Mouse (Mus musculus): ENCODE data around the gene Fam57a.
A peak's percentile ranks its signal among the peaks of the same experiment; 100 is the strongest.

The Fam57a gene

GRCm38 (mm10) chr11:76246439-76246838 is 67.0 kb downstream of the Fam57a start:
- no peak for DNase-seq (ENCODE audit: low spot score)

- no peak for DNase-seq (ENCODE audit: low spot score)
Measured at GRCm38 (mm10) chr11:76247239-76247638, 67.8 kb downstream of the Fam57a start.

GRCm38 (mm10) chr11:76252036-76252435 is 72.6 kb downstream of the Fam57a start:
- DNase-seq (ENCODE audit: low spot score): no peak

GRCm38 (mm10) chr11:76253145-76253917 is 73.9 kb downstream of the Fam57a start:
- DNase-seq (ENCODE audit: low spot score): peak; percentile 69

GRCm38 (mm10) chr11:76253918-76254264 is 74.4 kb downstream of the Fam57a start:
- no peak for DNase-seq (ENCODE audit: low spot score)

- DNase-seq (ENCODE audit: low spot score): no peak
Measured at GRCm38 (mm10) chr11:76255431-76256001, 76.0 kb downstream of the Fam57a start.

- DNase-seq (ENCODE audit: low spot score): no peak
Measured at GRCm38 (mm10) chr11:76256129-76256528, 76.7 kb downstream of the Fam57a start.

GRCm38 (mm10) chr11:76257386-76257785 is 77.9 kb downstream of the Fam57a start:
- no peak for DNase-seq (ENCODE audit: low spot score)

GRCm38 (mm10) chr11:76258511-76258910 is 79.0 kb downstream of the Fam57a start:
- no peak for DNase-seq (ENCODE audit: low spot score)

- DNase-seq (ENCODE audit: low spot score): no peak
Measured at GRCm38 (mm10) chr11:76260208-76261050, 81.0 kb downstream of the Fam57a start.

GRCm38 (mm10) chr11:76261224-76261623 is 81.8 kb downstream of the Fam57a start:
- DNase-seq (ENCODE audit: low spot score): no peak

- DNase-seq (ENCODE audit: low spot score): no peak
Measured at GRCm38 (mm10) chr11:76262611-76263351, 83.3 kb downstream of the Fam57a start.
